Mouse (Mus musculus) large intestine, adult 2 months (tissue): ENCODE data around the gene Pomt2. TPM values are rescaled to one million over a fixed set of nuclear protein-coding genes. Genes with fewer than 3 reads are reported as not detected.
A peak's percentile ranks its signal among the peaks of the same experiment; 100 is the strongest.
"Not testable (repeated sequence)": the region's sequence is repeated elsewhere in the genome, so short reads cannot be mapped to it uniquely, and the experiment has no call there.

Source experiments
- DNase-seq: peaks from one replicate; pipeline ENCODE4 v3.0.0-alpha.2; 2012; ENCODE audit warnings: low read depth, low spot score
- WGBS: fragments of 180-500 bp; shearing (Covaris S2); methylation state at CpG from one replicate; pipeline ENCODE4 v1.1.7; 2018; 5-methylcytosine and 5-hydroxymethylcytosine counted together
- polyA plus RNA-seq: library from polyadenylated mRNA; depleted of rRNA; stranded (reverse); fragments of >200 nt; gene quantifications from 2 replicates; pipeline ENCODE4 v1.2.3, GENCODE M21; 2012; rRNA removed

The Pomt2 gene
- polyA plus RNA-seq, result 6.5 and 8.7 TPM in 2 replicates

- under 1% methylated on average over 60 of the region's 61 CpGs for WGBS
Observed at GRCm38 (mm10) chr12:87147395-87148089, at the start of gene Pomt2. Pomt2 (minus strand) TSS chr12:87147968.

GRCm38 (mm10) chr12:87196310-87196709 is 48.5 kb upstream of the Pomt2 start:
- DNase-seq, result no peak

More at GRCm38 (mm10) chr12:87147395-87148089, at the start of gene Pomt2:
- DNase-seq, result peak; percentile 90

DNA sequence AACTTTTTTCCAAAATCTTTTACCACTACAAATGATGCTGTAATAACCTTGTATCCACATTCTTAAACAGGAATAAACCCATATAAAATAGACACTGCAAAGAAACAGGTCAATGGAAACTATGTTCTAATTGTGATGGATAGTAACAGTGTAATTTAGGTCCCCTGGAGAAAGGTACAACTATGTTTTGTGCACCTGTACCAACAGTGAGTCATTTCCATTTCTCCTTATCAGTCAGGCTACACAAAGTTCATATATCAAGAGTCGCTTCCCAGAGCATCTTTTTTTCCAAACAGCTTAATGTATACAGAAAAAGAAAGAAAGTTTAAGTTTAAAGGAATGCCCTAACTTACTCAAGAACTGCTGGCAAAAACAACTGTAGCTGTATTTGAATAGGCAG is 47.3 kb upstream of the Pomt2 start:
- 24% methylated on average over 1 of the region's 1 CpGs for WGBS
- no peak for DNase-seq

DNA sequence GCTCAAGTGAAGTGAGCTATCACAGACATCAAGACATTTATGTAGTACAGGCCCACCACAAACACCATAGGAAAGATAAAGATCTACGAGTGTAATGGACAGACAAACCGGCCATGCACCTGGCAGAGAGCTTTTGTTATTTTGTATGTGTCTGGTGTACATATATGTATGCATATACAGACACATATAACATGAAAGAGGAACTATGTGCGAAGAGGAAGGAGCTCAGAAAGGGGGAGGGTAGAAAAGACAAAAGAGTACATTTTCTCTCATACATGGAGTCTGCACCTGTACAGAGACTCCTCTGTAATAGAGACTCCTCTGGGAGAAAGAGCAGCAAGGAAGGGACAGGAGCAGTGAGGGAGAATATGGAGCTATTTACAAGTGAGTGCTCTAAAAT is 45.2 kb upstream of the Pomt2 start:
- WGBS, result 83% methylated on average over 3 of the region's 3 CpGs
- DNase-seq, result no peak

DNA sequence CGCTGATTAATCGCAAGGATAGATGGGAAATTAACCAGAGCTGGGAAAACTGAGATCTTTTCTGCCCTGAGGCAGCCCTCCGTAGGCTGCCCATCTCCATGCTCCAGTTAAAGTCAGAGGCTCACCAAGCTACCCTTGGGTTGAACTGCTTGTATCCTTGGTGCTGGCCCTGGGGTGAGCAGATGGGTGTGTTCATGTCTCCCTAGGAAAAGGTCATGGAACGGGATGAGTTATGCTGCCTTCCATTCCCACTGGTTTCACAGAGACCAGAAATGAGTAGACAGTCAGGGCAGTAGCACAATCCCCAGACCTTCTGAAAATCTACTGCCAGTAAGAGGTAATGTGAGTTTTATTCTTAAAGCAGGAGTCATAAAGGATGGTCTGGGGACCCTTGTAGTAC is 29.9 kb upstream of the Pomt2 start:
- no peak for DNase-seq
- 96% methylated on average over 4 of the region's 4 CpGs for WGBS

- 82% methylated on average over 4 of the region's 4 CpGs for WGBS
- no peak for DNase-seq
Observed at GRCm38 (mm10) chr12:87175194-87175946, 27.6 kb upstream of the Pomt2 start.

DNA sequence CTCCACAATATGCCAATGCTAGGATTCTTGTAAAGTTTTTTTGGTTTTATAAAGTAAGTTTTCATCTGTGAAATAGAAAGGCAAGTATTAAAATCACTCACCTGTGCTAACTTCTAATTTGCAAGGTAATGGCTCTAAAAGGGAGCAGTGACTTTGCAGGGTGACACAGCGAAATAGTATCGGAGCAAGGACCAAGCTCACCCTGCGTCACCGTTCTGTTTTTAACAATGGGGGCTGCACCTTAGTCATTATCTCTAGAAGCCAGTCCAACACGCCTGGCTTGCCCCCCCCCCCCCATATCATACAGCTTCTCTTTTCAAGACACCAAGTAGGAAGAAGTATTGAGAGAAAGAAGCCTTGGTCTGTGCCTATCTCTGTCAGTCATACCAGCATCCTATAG is 13.0 kb upstream of the Pomt2 start:
- 95% methylated on average over 5 of the region's 5 CpGs for WGBS

GRCm38 (mm10) chr12:87160310-87160709 is 12.5 kb upstream of the Pomt2 start:
- WGBS, result 79% methylated on average over 1 of the region's 1 CpGs

More for the DNA sequence above, 13.0 kb upstream of the Pomt2 start:
- no peak for DNase-seq

DNA sequence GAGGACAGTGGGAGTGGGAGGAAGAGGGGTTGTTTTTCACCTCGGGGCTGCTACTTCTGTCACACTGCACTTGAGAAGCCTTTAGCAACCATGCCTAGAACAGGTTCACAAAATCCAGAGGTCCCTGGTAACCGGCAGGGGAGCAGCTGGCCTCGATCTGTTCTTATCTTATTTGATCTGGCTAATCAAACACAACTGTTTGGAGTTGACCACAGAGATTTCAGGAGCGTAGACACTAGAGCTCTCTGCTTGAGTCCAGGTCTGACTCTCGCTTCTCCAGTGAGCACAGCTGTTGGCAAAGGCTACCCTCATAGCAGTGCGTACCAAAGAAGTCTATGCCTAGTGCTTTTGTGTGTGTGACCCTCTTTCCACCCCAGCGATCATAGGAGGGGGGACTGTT is 10.3 kb upstream of the Pomt2 start:
- WGBS, result 29% methylated on average over 7 of the region's 7 CpGs
- DNase-seq, result no peak

More at GRCm38 (mm10) chr12:87160310-87160709, 12.5 kb upstream of the Pomt2 start:
- DNase-seq, result no peak

DNA sequence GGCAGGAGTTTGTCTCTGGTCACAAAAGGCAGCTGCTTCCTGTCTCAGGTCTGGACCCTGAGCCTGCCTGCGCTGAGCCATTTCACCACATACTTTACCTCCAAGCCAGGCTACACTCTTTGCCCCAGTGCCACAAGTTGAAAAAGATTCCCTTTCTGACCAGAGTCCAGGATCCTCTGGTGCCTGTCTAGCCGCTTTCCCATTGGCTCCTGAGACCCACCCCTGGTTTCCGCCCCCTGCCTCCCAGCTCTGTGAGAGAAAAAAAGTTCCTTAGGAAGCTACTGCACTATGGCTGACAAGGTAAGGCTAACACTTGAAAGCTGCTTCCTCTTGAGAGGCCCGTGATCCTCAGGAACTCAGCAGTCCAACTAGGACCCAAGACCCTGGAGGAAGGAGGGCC is 9.6 kb upstream of the Pomt2 start:
- WGBS, result 24% methylated on average over 4 of the region's 4 CpGs
- no peak for DNase-seq

DNA sequence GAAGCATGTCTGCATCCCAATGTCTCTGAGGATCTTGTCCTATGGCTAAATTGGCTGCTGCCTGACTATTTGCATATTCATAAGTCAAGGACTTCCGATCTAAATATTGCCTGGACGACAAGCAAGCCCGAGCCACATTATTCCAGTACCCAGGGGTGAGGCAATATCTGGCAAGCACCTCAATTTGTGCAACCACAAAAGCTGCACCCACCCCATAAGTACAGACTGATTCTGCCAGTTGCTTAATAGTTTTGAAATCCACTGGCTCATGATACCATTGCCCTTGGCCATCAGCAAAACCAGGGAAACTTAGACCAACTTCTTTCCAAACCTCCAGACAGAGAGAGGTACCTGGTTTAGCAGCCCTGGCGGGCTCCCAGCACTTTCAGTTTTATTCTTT is 6.7 kb upstream of the Pomt2 start:
- WGBS, result 89% methylated on average over 4 of the region's 4 CpGs
- not testable (repeated sequence) for DNase-seq

GRCm38 (mm10) chr12:87149471-87149870 is 1.7 kb upstream of the Pomt2 start:
- DNase-seq, result no peak
- 96% methylated on average over 5 of the region's 5 CpGs for WGBS

DNA sequence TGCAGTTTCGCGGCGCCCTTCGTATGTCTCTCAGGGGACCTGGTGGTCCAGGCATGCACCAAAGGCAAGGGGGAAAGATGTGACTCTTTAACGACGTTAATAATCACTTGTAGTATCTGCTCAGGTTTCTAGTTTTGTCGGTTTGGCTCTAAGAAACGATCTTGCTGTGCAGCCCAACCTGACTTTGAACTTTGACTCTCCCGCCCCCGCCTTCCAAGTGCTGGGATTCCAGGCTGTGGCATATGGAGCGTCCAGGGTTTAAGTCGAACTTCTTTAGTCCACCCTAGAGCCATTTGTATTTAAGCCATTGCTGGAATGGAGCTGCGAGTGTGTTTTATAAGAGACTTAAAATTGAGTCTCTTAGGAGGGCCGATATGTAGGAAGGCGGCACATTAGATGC is 368 bp upstream of the Pomt2 start:
- WGBS, result 5% methylated on average over 15 of the region's 15 CpGs
- no peak for DNase-seq

DNA sequence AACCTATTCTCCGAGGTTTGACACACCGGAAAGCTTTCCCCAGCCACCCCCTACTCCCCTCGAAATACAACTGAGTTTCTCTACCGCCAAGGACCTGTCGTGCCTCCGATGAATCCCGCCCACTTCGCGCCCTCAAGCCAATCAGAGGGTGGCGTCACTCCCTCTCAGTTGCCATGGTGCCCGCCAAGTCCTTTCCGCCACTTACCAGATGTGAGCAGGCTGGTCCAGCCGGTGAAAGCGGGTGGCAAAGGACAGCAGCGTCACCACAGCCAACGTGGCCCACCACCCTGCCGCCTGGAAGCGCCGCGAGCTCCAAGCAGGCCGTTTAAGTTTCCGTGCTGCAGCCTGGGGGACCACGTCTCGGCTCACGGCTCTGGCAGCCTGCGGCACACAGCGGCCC is 802 bp downstream of the Pomt2 start, which contains the start of gene Gstz1:
Gene Gstz1, plus strand, starts transcription at position 200 of the 400 bp plus-strand sequence.
- under 1% methylated on average over 27 of the region's 27 CpGs for WGBS
- DNase-seq, result peak; percentile 42

DNA sequence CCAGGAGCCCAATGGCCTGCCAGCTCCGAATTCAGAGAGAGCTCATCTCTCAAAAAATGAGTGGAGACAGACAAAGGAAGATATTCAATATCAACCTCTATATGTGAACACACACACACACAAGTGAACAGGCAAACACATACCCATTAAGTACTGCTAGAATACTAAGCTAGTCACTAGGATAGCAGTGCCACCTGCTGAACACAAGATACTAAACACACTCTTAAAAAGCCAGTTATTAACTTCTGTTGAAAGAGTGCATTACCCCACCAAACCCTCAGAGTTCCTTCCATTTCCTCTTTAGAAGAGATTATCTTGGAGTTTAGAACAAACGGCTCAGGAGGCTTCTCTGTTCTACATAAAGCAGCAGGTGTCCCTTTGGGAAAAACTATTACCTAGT is 5.6 kb downstream of the Pomt2 start:
- WGBS, result 56% methylated on average over 2 of the region's 2 CpGs

GRCm38 (mm10) chr12:87138768-87139167 is 9.0 kb downstream of the Pomt2 start:
- 78% methylated on average over 2 of the region's 2 CpGs for WGBS
- DNase-seq, result no peak

More for the DNA sequence above, 5.6 kb downstream of the Pomt2 start:
- DNase-seq, result no peak

DNA sequence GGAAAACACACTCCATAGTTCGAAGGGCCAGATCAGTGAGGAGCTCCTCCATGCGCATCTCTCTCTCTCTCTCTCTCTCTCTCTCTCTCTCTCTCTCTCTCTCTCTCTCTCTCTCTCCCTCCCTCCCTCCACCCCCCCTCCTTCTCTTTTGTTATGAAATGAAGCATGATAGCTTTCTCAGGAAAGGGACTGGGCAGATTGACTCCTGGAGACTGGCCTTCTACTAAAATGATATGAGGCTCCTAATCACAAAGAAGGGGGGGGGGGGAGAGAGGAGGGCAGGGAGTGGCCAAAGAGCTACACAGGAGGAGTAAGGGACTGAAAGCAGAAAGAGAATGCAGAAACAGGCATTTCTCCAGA is 9.4 kb downstream of the Pomt2 start:
- no peak for DNase-seq
- 90% methylated on average over 2 of the region's 2 CpGs for WGBS

DNA sequence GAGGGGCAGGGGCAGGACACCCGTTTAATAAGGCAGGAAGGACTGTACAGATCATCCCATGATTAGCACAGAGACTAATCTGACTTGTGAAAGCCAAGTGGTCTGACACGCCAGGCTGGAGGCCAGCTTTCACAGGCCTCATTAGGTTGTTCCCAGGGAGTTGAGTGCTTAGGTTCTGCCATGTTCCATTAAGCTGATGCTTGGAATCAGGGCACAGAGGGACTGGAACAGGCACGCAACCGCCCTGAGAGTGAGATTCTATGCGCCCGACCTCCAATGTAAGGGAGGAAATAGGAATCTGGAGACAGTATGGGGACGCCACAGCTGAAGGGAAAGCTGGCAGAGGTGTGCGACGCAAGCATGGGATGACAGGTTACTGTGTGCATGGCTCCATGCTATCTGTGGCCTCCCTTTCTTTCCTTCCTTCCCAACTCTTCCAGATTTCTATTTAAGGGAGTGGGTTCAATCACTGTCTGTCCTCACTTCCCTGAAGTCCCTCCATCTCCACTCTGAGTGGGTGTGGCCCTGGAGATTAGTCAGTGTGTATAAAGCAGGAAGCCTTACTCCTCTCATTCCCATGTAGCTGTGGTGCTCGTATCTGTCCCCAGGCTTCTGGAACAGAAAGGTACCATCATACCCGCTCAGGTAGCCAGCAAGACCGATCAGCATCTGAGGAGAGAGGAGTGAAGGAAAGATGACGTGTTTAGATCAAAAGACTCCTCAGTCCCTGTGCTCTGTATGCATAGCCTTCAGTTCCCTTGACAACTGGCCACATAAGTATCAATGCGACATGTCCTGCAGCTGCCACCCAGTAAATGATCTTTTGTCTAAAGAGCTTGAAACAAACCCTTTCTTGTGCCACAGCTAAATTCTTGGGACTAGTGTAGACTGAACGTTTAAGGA is 10.1 kb downstream of the Pomt2 start:
- DNase-seq, result no peak
- 93% methylated on average over 15 of the region's 15 CpGs for WGBS

- 95% methylated on average over 9 of the region's 9 CpGs for WGBS
- DNase-seq, result no peak
Observed at GRCm38 (mm10) chr12:87132784-87133183, 15.0 kb downstream of the Pomt2 start.

GRCm38 (mm10) chr12:87132210-87132609 is 15.6 kb downstream of the Pomt2 start:
- WGBS, result 91% methylated on average over 6 of the region's 6 CpGs
- no peak for DNase-seq
